Mouse (Mus musculus) thymus, adult 2 months (tissue): ENCODE measurements around the gene Mex3b. TPM values are rescaled to one million over a fixed set of nuclear protein-coding genes. Genes with fewer than 3 reads are reported as not detected.

Experiments
- DNase-seq: peaks from one replicate; pipeline ENCODE4 v3.0.0; 2021
- H3K27ac ChIP-seq: fragments of 200-500 bp; 2 replicates; pipeline ENCODE4 v1.5.1; 2012; ENCODE audit warnings: low read length, control low read depth; ENCODE audit not compliant: control insufficient read depth, insufficient read depth
- H3K27me3 ChIP-seq: fragments of 200-500 bp; 2 replicates; pipeline ENCODE4 v1.6.1; 2012; ENCODE audit warnings: mild to moderate bottlenecking, low read length, moderate library complexity, mixed read lengths; ENCODE audit not compliant: control insufficient read depth, insufficient read depth
- H3K36me3 ChIP-seq: fragments of 200-500 bp; 2 replicates; pipeline ENCODE4 v1.6.1; 2012; ENCODE audit warnings: mild to moderate bottlenecking, low read length, moderate library complexity; ENCODE audit not compliant: control insufficient read depth, insufficient read depth
- H3K4me1 ChIP-seq: fragments of 200-500 bp; replicated peaks from 2 replicates; pipeline ENCODE4 v1.6.1; 2012; ENCODE audit warnings: low read length; ENCODE audit not compliant: control insufficient read depth, insufficient read depth
- H3K4me3 ChIP-seq: fragments of 200-500 bp; 2 replicates; pipeline ENCODE4 v1.5.1; 2012; ENCODE audit warnings: mild to moderate bottlenecking, low read length, control low read depth, moderate library complexity; ENCODE audit not compliant: control insufficient read depth, insufficient read depth
- CTCF ChIP-seq: fragments of 200-500 bp; IDR thresholded peaks from 2 replicates; pipeline ENCODE4 v1.5.1; 2012; ENCODE audit warnings: mild to moderate bottlenecking, control low read depth, low read length, moderate library complexity, borderline replicate concordance; ENCODE audit not compliant: control insufficient read depth, poor library complexity, insufficient read depth; ENCODE audit errors: extremely low read depth
- POLR2A ChIP-seq: fragments of 200-500 bp; IDR thresholded peaks from 2 replicates; pipeline ENCODE4 v1.6.1; 2012; ENCODE audit warnings: mild to moderate bottlenecking, low read length, control low read depth, moderate library complexity; ENCODE audit not compliant: control insufficient read depth, poor library complexity, insufficient read depth; ENCODE audit errors: extremely low read depth
- WGBS: fragments of 180-500 bp; shearing (Covaris S2); methylation state at CpG from one replicate; pipeline ENCODE4 v1.1.7; 2018; 5-methylcytosine and 5-hydroxymethylcytosine counted together
- polyA plus RNA-seq: library from polyadenylated mRNA; depleted of rRNA; stranded (reverse); fragments of >200 nt; gene quantifications from 2 replicates; pipeline ENCODE4 v1.2.3, GENCODE M21; 2012

Mex3b gene
- polyA plus RNA-seq, 1 experiment = 77.1 TPM

GRCm38 (mm10) chr7:82870148-82870513 is 3.0 kb downstream of the Mex3b start:
- DNase-seq = no peak
- Histone ChIP-seq H3K36me3 (0 out of 2 replicates have a peak, but pooled peaks cover 3% of the 10 kb centered on the region), H3K4me3 (no peak overlapping the region), H3K4me1 (peaks cover 16% of the 10 kb centered on the region), H3K27me3 (no peaks in the 10 kb centered on the region), H3K27ac (no peak overlapping the region)
- WGBS = 96% methylated on average over 18 of the region's 18 CpGs
- TF ChIP-seq CTCF = no peak
- TF ChIP-seq POLR2A = no peak

- no peak for TF ChIP-seq CTCF
- TF ChIP-seq POLR2A = no peak
- no peaks in the 10 kb centered on the region for H3K4me1 ChIP-seq
- DNase-seq = no peak
- H3K4me3 ChIP-seq = no peak overlapping the region
- H3K27ac ChIP-seq = no peak overlapping the region
- H3K27me3 ChIP-seq = no peaks in the 10 kb centered on the region
- no peaks in the 10 kb centered on the region for H3K36me3 ChIP-seq
- 48% methylated on average over 5 of the region's 5 CpGs for WGBS
Observed at GRCm38 (mm10) chr7:82876551-82876950, 9.4 kb downstream of the Mex3b start.

GRCm38 (mm10) chr7:82880016-82880415 is 12.9 kb downstream of the Mex3b start:
- no peak for TF ChIP-seq CTCF
- no peak for TF ChIP-seq POLR2A
- no peak for DNase-seq
- Histone ChIP-seq H3K36me3 (no peaks in the 10 kb centered on the region), H3K27ac (no peak overlapping the region), H3K4me3 (no peak overlapping the region), H3K4me1 (no peaks in the 10 kb centered on the region), H3K27me3 (no peaks in the 10 kb centered on the region)
- 91% methylated on average over 5 of the region's 5 CpGs for WGBS

- DNase-seq = no peak
- no peak overlapping the region for H3K27ac ChIP-seq
- no peaks in the 10 kb centered on the region for H3K4me1 ChIP-seq
- no peak overlapping the region for H3K4me3 ChIP-seq
- 92% methylated on average over 5 of the region's 5 CpGs for WGBS
- H3K36me3 ChIP-seq = no peaks in the 10 kb centered on the region
- no peak for TF ChIP-seq POLR2A
- no peak for TF ChIP-seq CTCF
- no peaks in the 10 kb centered on the region for H3K27me3 ChIP-seq
Observed at GRCm38 (mm10) chr7:82880700-82881099, 13.6 kb downstream of the Mex3b start.

GRCm38 (mm10) chr7:82890317-82890850 is 23.3 kb downstream of the Mex3b start:
- Histone ChIP-seq H3K4me1 (peaks cover 9% of the 10 kb centered on the region), H3K27ac (no peak overlapping the region), H3K27me3 (no peaks in the 10 kb centered on the region), H3K4me3 (no peak overlapping the region), H3K36me3 (no peaks in the 10 kb centered on the region)
- no peak for DNase-seq
- TF ChIP-seq CTCF (no peak), POLR2A (no peak)
- WGBS = 10% methylated on average over 6 of the region's 6 CpGs

GRCm38 (mm10) chr7:82890875-82891515 is 23.9 kb downstream of the Mex3b start:
- H3K27ac ChIP-seq = no peak overlapping the region
- no peak for DNase-seq
- peaks cover 9% of the 10 kb centered on the region for H3K4me1 ChIP-seq
- no peaks in the 10 kb centered on the region for H3K36me3 ChIP-seq
- no peak overlapping the region for H3K4me3 ChIP-seq
- TF ChIP-seq CTCF = no peak
- TF ChIP-seq POLR2A = no peak
- WGBS = 33% methylated on average over 1 of the region's 1 CpGs
- no peaks in the 10 kb centered on the region for H3K27me3 ChIP-seq
